Mouse (Mus musculus): ENCODE data around the gene Id4.

The Id4 gene

DNA sequence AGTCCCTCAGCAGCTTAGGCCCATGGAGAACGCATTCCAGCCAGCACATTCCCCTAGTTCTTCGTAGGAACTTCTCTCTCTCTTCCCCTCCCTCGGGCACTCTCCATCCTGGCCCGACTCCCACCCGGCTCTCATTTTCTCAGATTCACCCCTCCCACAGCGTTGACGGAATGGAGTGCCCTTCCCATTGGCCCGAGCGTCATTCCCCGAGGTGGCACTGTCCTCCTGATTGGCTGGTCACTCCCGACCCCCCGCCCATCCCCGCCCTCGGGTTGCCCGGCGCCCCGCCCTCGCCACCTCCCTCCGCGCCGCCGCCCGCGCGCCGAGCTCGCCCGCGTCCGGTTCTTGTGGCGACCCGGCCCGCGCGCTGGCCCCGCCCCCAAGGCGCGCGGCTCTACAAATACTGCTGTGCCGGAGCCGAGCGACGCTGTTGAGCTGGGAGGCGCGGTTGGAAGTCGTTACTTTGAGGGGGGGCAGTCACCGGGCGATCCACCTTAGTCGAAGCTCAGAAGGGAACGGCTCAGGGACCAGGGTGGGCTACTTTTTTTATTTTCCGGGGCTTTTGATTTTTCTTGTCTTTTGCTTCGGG, at the start of gene Id4:
Gene Id4 (plus strand): TSS at position 539 of the 589 bp plus-strand sequence.
- DNase-seq (ENCODE audit: low read depth, low spot score), result peak; percentile 98

DNA sequence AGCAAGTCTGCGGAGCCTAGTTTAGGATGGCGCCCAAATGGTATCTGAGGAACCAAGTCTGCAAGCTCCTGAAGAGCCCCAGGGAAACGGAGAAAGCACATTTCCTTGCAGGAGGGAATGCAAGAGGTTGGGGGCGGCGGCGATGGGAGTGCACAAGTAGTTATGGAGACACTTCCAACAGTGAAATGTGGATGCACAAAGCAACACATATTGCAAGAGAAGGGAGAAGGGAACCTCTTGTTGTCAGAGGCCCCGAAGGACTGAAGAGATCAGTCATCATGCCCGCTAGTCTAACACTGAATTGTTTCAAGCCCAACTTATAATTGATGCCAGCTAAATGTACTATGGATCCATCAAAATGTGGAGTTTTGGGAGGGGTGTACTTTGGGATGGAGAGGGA, 33.9 kb upstream of the Id4 start:
- DNase-seq (ENCODE audit: low read depth, low spot score), result peak; percentile 35

DNA sequence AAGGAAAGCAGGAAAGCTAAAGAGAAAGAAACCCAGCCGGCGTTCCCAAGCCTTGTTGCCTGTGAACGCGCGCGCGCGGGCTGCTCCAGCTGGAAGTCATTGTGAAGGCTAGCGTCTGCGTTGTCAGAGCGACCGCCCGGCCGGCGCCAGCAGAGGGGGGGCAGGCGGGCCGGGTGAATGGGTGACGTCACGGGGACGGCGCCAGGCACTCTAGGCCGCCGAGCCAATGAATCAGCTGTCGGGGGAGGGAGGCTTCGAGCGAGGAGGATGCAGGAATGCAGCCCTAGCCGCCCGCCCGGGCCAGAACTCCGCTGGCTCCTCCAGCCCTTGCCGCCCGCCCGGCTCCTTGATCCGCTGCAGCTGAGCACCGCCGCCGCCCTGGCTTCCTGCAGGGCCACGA, 33.3 kb upstream of the Id4 start:
- peak; percentile 97 for DNase-seq (ENCODE audit: low read depth, low spot score)

DNA sequence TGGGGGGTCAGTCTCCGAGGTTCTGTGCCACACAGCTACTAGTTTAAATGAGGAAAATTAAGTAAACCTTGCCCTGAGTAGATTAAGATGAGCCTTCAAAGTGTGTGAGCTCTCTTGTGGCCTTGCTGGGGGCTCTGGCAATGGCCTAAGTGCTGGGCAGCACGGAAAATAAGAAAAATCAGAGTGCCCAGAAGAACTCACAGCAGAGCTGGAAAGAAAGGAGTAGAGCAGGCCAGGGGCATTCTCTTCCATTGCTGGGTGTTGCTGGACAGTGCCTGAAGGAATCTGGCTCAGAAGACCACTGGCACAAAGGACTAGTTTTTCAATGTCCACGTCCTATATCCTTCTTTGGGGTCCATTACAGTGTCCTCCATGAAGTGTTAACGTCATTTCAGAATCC, 32.9 kb upstream of the Id4 start:
- DNase-seq (ENCODE audit: low read depth, low spot score), result no peak

DNA sequence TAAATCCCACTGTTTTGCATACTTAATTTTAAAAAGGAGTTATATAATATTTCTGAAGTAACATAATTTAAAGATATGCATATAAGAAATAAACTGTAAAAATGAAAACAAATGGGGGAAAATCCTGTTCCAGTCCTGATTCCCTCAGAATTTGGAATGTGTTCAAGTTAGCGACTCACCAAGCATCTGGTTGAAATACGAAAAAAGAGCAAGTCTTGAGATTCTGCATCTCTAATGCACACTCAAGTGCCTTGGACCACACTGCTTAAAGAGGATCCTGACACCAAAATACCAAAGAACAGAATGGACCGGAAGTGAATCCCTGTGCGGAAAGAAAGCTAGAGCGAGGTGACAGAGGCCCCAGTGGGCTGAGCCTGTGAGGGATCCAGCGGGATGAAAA, 30.0 kb upstream of the Id4 start:
- no peak for DNase-seq (ENCODE audit: low read depth, low spot score)

DNA sequence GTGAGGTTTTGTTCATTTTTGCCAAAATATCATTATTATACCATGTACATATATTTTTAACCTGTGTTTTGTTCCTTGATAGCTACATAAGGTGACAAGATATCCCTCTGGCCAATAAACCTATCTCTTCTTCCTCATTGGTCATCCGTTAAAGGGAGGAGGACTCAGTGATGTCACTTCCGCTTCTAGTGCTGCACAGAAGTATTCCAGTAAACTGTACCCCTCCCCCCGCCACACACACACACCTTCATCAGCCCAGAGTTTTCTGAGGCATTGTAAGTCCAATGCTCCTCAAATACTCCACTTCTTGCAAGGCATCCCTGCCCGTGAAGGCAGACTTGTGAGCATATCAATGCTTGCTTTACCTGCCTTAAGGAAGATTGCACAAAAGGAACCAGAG, 24.6 kb upstream of the Id4 start:
- peak; percentile 65 for DNase-seq (ENCODE audit: low read depth, low spot score)

DNA sequence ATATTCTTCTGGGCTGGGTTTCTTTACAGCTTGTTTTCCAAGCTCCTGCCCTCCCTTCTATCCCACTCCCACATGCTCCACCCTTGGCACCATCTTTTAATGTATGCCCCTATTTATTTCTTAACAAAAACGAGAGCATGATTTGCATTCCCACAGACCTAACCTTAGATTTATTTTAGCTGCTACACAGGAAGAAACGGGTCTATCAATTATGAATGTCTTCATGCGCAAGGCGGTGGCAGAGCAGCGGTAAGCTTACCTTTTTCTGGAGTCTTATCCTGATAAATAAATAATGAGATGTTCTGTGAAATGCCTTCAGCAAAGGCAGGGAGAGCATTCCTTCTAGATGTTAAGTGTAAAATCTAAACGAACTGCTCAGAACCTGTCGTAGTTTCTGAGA, 24.2 kb upstream of the Id4 start:
- no peak for DNase-seq (ENCODE audit: low read depth, low spot score)

DNA sequence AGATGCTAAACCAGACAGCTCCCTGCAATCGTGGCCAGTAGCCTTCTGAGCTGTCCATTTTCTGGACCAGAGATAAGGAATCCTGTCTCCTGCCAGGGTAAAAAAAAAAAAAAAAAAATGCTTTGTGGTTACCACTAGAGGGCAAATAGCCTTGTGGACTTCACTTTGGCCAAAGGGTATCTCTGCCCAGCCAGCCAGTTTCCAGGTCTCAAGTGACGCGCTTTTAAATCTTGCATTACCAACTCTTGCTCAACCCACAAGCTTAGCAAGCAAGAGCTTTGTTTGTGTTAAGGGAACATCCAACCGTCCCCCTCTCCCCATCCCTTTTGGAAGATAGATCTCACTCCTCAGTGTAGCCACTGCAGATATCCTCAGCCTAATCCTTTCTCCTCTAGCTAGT, 23.5 kb upstream of the Id4 start:
- DNase-seq (ENCODE audit: low read depth, low spot score), result peak; percentile 53

DNA sequence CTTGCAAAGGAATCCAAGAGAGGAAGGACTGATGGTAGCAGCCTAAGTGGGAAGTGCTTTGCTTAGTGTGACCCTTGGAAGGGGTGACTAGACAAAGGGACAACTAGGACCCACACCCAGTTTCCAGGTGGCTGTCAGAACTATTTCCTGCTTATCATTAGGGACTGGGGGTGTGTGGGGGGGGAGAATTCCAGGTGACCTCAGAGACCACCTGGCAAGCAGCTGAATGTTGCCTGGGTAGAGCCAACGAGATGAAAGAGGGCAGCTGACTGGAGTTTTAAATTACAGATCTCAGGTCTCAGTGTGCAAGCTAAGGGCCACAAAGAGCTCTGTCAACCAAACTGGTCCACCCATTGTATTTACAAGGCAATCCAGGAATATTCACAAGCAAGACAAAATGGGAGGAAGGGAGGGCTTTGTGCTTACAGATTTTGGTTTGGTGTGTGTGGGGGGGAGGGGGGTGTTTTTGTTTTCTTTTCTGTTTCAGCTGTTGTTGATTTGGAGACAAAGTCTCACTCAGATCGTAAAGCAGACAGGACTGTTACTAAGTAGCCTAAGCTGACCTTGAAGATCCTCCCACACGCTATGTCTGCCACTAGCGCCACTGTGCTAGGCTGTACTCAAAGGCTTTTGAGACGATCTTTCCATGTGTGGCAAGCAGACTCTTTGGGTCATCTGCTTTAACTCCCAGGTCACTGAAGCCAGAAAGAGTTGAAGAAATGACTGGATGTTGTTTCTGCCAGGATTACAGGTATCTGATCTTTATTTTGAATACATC, 15.6 kb upstream of the Id4 start:
- peak; percentile 85 for DNase-seq (ENCODE audit: low read depth, low spot score)

DNA sequence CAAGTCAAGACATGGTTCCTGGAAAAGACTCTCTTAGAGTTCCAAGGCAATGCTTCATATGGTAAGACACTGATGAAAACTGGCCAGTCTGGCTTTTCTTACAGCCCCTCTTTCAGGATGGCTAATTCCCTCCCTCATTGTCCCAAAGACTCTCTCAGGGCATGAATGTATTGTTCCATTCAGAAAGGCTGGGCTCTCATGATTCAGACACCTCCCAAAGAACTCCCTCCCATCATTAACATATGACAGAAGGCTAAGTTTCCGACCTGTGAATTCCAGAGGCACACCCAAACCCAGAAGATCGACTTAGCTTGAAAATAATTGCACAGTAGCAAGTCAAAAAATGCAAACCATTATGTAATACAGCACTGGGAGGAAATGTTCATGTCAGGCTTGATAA, 8.5 kb upstream of the Id4 start:
- DNase-seq (ENCODE audit: low read depth, low spot score), result peak; percentile 86

DNA sequence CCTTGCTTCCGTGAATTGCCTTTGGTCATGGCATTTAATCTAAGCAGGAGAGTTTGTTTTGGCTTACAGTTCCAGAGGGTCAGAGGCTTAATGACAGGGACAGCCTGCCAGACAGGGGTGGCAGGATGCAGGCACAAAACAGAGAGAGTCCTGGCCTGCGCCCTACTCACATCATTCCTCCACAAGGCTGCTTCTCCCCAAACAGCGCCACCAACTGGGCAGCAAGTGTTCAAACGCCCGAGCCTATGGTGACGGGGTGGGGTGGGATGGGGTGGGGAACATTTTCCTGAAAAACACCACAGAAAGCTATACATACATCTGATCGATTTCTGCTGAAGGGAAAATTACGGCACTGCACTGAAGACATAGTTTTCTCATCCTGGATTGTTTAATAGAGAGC, 6.0 kb upstream of the Id4 start:
- DNase-seq (ENCODE audit: low read depth, low spot score), result peak; percentile 63

DNA sequence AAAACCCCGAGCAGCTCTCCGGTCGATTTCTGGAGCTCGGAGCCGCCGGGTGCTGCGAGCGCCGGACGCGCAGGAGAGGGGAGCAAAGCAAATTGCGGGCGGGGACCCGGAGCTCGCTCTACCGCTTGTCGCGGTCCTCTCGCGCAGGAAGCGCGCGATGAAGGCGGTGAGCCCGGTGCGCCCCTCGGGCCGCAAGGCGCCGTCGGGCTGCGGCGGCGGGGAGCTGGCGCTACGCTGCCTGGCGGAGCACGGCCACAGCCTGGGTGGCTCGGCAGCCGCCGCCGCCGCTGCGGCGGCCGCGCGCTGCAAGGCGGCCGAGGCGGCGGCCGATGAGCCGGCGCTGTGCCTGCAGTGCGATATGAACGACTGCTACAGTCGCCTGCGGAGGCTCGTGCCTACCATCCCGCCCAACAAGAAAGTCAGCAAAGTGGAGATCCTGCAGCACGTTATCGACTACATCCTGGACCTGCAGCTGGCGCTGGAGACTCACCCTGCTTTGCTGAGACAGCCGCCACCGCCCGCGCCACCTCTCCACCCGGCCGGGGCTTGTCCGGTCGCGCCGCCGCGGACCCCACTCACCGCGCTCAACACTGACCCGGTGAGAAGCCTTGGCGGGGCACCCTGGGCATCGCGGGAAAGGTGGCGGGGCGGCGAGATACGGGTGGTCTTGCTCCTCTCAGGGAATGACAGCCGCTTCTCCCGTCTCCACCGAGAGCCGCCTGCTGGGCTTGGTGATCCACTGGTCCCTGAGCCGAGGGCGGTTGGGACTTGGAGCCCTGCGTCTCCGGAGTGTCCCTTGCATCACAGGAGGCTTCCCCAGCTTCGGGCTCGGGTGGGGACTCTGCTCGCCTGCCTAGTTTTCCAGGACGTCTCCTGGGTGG, 553 bp downstream of the Id4 start:
- peak; percentile 74 for DNase-seq (ENCODE audit: low read depth, low spot score)

DNA sequence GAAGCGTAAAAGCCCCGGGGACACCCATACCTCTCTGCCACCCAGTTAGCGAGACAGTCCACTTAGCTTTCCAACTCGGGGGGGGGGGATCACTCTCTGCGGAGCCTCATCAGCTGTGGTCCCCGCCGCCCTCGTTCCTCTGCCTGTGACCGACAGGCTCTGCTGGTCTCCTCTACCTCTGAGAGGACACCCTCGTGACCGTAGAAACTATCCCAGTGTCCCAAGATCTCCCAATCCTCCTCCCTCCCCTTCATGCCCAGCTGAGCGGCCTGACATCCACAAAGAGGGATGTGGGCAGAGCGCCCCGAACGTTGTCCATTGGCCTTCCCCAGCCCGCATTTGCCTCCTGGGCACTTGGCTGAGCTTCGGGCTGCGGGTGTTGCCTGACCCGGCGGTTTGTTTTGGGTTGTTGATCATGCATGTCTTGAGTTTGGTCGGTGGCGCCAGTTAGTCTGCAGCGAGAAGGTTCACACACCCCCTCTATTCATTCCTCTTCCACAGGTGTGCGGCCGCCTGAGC, 1.5 kb downstream of the Id4 start:
- peak; percentile 40 for DNase-seq (ENCODE audit: low read depth, low spot score)

DNA sequence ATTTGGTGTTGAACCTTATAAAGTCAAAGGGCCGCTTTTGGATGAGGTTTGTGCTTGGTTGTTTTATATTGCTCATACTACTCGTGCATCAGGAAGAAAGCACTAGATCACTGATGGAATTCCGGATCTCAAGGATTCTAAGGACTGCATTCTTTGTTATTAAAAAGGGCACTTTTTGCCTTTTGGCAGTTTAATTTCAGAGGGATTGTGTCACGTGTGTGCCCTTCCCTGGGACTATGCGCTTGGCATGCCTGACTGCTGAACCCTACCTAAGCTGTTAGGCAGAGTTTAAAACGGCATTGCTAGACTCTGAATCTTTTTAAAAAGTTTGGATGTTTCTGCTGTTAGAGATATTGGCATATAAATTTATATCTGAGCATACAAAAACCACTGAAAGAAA, 4.0 kb downstream of the Id4 start:
- no peak for DNase-seq (ENCODE audit: low read depth, low spot score)

DNA sequence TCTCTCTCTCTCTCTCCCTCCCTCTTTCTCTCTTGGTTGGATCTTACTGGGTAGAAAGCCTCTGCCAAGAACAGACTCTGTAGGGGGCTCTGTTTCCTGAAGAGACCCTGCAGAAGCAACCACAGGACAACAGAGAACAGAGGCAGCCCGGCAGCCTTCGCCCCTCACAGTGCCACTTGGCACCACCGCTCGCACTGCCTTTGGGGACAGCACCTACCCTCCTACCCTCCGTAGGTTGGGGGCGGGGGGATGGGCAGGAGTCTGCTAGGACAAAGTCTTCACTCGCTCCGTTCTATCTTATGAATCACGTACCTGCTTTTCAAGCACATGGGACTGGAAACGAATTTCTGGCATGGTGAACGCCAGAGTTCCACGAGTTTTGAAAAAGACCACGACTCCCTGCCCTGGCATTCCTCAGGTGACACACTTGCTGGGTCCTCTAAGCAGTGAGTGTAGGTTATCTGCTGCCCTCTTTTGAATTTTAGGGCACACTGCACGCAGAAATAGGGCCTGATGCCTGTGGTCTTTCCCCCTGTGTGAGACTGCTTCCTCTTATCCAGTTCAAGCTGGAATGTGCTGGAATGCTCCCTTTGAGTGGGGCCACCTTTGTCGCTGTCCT, 12.5 kb downstream of the Id4 start:
- DNase-seq (ENCODE audit: low read depth, low spot score), result peak; percentile 92

DNA sequence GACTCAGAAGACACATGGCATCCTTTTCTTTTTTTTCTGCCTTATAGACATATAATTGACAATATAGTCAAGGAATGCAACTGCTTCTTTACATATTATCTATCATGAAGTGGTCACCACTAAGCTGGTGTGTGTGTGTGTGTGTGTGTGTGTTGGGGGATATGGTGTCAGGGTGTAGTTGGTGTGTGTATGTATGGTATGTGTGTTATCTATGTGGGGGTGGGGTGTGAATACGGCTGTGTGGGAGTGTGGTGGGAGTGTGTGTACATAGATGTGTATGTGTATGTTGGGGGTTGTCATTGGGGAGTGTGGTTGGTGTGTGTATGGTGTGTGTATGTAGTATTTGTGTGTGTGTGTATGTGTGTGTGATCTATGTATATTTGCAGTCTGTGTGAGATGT, 13.1 kb downstream of the Id4 start:
- no peak for DNase-seq (ENCODE audit: low read depth, low spot score)

DNA sequence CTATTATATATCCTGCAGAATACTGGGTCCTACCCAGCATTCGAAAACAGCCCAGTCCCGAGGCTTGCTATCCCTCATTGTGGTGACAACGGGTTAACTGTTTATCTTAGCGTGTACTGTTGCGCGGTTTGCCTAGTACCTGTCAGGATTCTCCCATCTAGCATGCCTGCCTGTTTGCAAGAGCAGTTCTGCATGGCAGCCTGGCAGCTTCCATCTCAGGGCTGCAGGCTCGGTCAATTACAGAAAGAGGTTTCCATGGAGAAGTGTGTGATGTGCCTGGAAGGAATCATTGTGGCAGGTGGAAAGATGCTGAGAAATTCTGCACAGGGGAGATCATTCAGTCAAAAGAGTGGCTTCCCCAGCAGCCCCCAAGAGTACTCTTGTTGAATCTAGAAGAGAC, 16.0 kb downstream of the Id4 start:
- DNase-seq (ENCODE audit: low read depth, low spot score), result no peak

DNA sequence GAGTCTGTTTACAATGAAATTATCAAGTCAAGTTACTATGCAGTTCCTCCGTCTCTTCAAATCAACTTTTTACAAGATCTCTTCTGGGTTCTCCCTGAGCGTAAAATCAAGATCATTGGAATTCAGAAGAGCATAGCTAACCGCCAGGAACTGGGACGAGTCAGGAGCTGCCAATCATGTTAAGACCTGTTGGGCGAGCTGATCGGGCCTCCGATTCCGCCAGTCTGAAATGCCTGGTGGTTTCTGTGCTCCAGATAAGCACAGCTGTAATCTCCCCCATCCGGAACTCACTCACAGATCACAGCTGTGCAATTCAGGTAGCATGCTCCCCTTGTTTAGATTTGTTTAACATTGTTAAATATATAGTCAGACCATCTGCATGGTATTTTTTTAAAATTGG, 23.4 kb downstream of the Id4 start:
- DNase-seq (ENCODE audit: low read depth, low spot score), result no peak

DNA sequence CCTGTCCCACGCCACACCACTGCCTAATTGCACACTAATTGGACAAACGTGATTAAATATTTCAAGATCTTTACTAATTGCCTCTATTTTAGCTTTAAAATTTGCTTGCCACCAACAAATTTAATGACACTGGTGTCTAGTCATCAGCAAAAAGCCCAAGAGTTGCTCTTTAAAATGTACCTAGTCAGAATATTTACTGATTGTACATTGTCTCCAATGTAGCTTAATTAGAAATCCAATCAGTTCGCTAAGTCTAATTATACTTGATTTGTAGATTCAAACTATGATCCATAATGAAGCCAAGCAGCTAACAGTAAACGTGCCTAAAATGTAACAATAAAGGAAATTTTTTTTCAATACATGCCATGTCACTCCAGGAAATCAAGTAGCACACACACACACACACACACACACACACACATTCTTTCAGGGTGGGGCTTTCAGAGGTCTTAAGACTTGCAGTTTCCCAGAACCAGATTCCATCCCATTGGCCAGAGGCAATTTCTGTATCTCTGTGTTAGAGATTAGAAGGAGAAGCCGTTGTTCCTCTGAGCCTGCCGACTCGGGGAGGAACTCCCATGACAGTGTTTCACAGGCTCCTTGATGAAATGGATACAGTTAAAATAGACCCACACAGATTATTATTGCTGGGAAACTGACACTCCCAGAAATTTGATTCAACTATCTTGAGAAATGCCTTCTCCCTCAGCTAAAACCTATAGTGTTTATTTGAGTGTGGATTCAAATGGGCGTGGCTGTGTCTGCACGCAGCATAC, 24.1 kb downstream of the Id4 start:
- no peak for DNase-seq (ENCODE audit: low read depth, low spot score)

DNA sequence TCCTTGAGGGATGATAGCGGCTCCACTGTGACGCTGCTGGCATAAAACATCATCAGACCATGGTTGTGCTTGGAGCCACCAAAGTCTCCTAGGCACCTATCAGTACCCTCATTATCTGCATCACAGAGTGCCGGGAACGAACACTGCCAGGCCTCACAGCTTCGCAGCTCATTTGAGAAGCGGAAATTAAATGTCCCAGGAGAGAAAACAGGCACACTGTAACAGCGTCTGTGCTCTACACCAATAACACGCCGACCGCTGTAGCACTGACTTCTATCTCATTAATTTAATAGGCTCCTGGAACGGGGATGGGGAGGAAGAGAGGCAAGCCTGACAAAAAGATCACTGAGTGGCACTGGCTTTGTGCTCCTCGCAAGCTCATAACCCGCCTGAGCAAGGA, 29.4 kb downstream of the Id4 start:
- DNase-seq (ENCODE audit: low read depth, low spot score), result no peak

DNA sequence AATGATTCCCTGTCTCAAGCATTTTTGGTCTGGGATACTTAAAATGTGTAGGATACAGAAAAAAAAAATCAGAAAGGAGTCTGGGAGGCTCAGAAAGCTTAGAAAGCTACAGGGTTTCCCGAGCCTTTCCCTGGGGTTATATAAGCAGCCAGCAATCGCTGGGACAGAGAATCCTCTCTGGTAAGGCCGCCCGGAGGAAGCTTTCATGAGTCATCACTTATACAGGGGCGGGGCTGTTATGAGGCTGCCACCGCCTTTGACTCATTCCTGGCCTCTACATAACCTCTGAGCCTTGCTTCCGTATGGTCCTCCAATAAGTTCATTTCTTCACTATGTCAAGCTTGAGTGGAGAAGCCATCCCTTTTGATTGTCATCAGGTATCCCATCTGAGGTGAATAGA, 53.5 kb downstream of the Id4 start:
- no peak for DNase-seq (ENCODE audit: low read depth, low spot score)
